Mouse (Mus musculus) bone marrow, adult 2 months (tissue): ENCODE measurements around the gene Gpr119.

Experiments used
- CTCF ChIP-seq: fragments of 200-500 bp; IDR thresholded peaks from 2 replicates; pipeline ENCODE4 v1.5.1; 2011; ENCODE audit warnings: low read length, control low read depth; ENCODE audit not compliant: control insufficient read depth, insufficient read depth
- POLR2A ChIP-seq: fragments of 200-500 bp; IDR thresholded peaks from 2 replicates; pipeline ENCODE4 v1.6.1; 2011; ENCODE audit warnings: low read depth, mild to moderate bottlenecking, control low read depth, low read length, borderline replicate concordance; ENCODE audit not compliant: control insufficient read depth

DNA sequence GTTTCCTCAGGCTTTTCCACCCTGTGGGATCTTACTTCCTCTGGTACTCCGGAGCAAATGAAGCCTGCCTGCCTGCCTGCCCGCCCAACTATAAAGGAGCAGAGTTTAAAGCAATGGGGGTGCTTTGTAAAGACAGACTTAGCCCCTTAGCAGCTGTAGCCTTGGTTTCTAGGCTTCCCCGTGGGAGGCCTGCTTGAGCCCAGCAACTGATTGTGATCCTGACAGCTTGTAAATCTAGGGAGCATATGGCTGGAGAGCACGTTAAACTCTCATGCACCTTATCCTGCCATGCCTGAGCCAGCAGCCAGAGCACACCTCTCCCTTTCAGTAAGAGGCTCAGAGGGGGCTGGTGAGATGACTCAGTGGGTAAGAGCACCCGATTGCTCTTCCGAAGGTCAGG is 7.5 kb downstream of the Gpr119 start:
- no peak for TF ChIP-seq CTCF
- TF ChIP-seq POLR2A = no peak
